Mouse (Mus musculus): ENCODE data around the gene Nid1.
A peak's percentile ranks its signal among the peaks of the same experiment; 100 is the strongest.

Gene Nid1

GRCm38 (mm10) chr13:13487851-13488250, 50.5 kb downstream of the Nid1 start:
- no peak for DNase-seq (ENCODE audit: inconsistent age in 2 of 2, low spot score in 1 of 2)

- no peak for DNase-seq (ENCODE audit: inconsistent age in 2 of 2, low spot score in 1 of 2)
Measured at GRCm38 (mm10) chr13:13489861-13490260, 52.5 kb downstream of the Nid1 start.

GRCm38 (mm10) chr13:13492151-13492550, 54.8 kb downstream of the Nid1 start:
- no peak for DNase-seq (ENCODE audit: inconsistent age in 2 of 2, low spot score in 1 of 2)

GRCm38 (mm10) chr13:13493517-13493916, 56.2 kb downstream of the Nid1 start:
- no peak for DNase-seq (ENCODE audit: inconsistent age in 2 of 2, low spot score in 1 of 2)

- no peak for DNase-seq (ENCODE audit: inconsistent age in 2 of 2, low spot score in 1 of 2)
Measured at GRCm38 (mm10) chr13:13498022-13498421, 60.7 kb downstream of the Nid1 start.

- DNase-seq (ENCODE audit: inconsistent age in 2 of 2, low spot score in 1 of 2) = no peak
Measured at GRCm38 (mm10) chr13:13502406-13502805, 65.1 kb downstream of the Nid1 start.

- peak in 1 of 2 experiments; percentile 56 for DNase-seq (ENCODE audit: inconsistent age in 2 of 2, low spot score in 1 of 2)
Measured at GRCm38 (mm10) chr13:13503695-13504386, 66.5 kb downstream of the Nid1 start.

- no peak for DNase-seq (ENCODE audit: inconsistent age in 2 of 2, low spot score in 1 of 2)
Measured at GRCm38 (mm10) chr13:13505063-13505462, 67.7 kb downstream of the Nid1 start.

GRCm38 (mm10) chr13:13506556-13506955, 69.2 kb downstream of the Nid1 start:
- peak in 1 of 2 experiments; percentile 74 for DNase-seq (ENCODE audit: inconsistent age in 2 of 2, low spot score in 1 of 2)

- no peak for DNase-seq (ENCODE audit: inconsistent age in 2 of 2, low spot score in 1 of 2)
Measured at GRCm38 (mm10) chr13:13514861-13515260, 77.5 kb downstream of the Nid1 start.

GRCm38 (mm10) chr13:13516376-13517225, 79.2 kb downstream of the Nid1 start:
- DNase-seq (ENCODE audit: inconsistent age in 2 of 2, low spot score in 1 of 2) = peak; percentile 86 to 97

GRCm38 (mm10) chr13:13518114-13518513, 80.8 kb downstream of the Nid1 start:
- DNase-seq (ENCODE audit: inconsistent age in 2 of 2, low spot score in 1 of 2) = no peak

- no peak for DNase-seq (ENCODE audit: inconsistent age in 2 of 2, low spot score in 1 of 2)
Measured at GRCm38 (mm10) chr13:13520436-13520835, 83.1 kb downstream of the Nid1 start.

GRCm38 (mm10) chr13:13523625-13524584, 86.6 kb downstream of the Nid1 start:
- DNase-seq (ENCODE audit: inconsistent age in 2 of 2, low spot score in 1 of 2) = no peak

- DNase-seq (ENCODE audit: inconsistent age in 2 of 2, low spot score in 1 of 2) = no peak
Measured at GRCm38 (mm10) chr13:13525205-13525604, 87.9 kb downstream of the Nid1 start.

GRCm38 (mm10) chr13:13525877-13526276, 88.5 kb downstream of the Nid1 start:
- no peak for DNase-seq (ENCODE audit: inconsistent age in 2 of 2, low spot score in 1 of 2)

- peak in 1 of 2 experiments; percentile 48 for DNase-seq (ENCODE audit: inconsistent age in 2 of 2, low spot score in 1 of 2)
Measured at GRCm38 (mm10) chr13:13529115-13529542, 91.8 kb downstream of the Nid1 start.

GRCm38 (mm10) chr13:13530913-13531312, 93.6 kb downstream of the Nid1 start:
- no peak for DNase-seq (ENCODE audit: inconsistent age in 2 of 2, low spot score in 1 of 2)

- DNase-seq (ENCODE audit: inconsistent age in 2 of 2, low spot score in 1 of 2) = no peak
Measured at GRCm38 (mm10) chr13:13531923-13532322, 94.6 kb downstream of the Nid1 start.

GRCm38 (mm10) chr13:13536555-13536954, 99.2 kb downstream of the Nid1 start:
- DNase-seq (ENCODE audit: inconsistent age in 2 of 2, low spot score in 1 of 2) = no peak

Measured in adrenal gland, adult (tissue).